Mouse (Mus musculus) embryonic facial prominence, embryonic 15.5 days (tissue): ENCODE data around the gene Slc45a3. TPM values are rescaled to one million over a fixed set of nuclear protein-coding genes. Genes with fewer than 3 reads are reported as not detected.

Experiments
- ATAC-seq: fragments of 200-750 bp; cut with Nextera tagmentation; 2 replicates; pipeline ENCODE4 v1.8.0; 2017; ENCODE audit warnings: low read depth, moderate TSS enrichment; ENCODE audit not compliant: insufficient number of reproducible peaks, low FRiP score, low TSS enrichment
- H3K27ac ChIP-seq: fragments of 300-500 bp; sonication (generic); replicated peaks from 2 replicates; pipeline ENCODE4 v1.5.1; 2015; ENCODE audit warnings: mild to moderate bottlenecking, inconsistent platforms
- H3K27me3 ChIP-seq: fragments of 300-500 bp; sonication (generic); 2 replicates; pipeline ENCODE4 v1.6.1; 2015; ENCODE audit warnings: inconsistent platforms
- H3K36me3 ChIP-seq: fragments of 300-500 bp; sonication (generic); 2 replicates; pipeline ENCODE4 v1.6.1; 2015; ENCODE audit warnings: mild to moderate bottlenecking, inconsistent platforms
- H3K4me1 ChIP-seq: fragments of 300-500 bp; sonication (generic); 2 replicates; pipeline ENCODE4 v1.6.1; 2015; ENCODE audit warnings: inconsistent platforms
- H3K4me2 ChIP-seq: fragments of 300-500 bp; sonication (generic); replicated peaks from 2 replicates; pipeline ENCODE4 v1.6.1; 2015; ENCODE audit warnings: mild to moderate bottlenecking, inconsistent platforms
- H3K4me3 ChIP-seq: fragments of 300-500 bp; sonication (generic); replicated peaks from 2 replicates; pipeline ENCODE4 v1.5.1; 2015; ENCODE audit warnings: mild to moderate bottlenecking, inconsistent platforms
- H3K9ac ChIP-seq: fragments of 300-500 bp; sonication (generic); 2 replicates; pipeline ENCODE4 v1.6.1; 2015; ENCODE audit warnings: inconsistent platforms
- H3K9me3 ChIP-seq: fragments of 300-500 bp; sonication (generic); replicated peaks from 2 replicates; pipeline ENCODE4 v1.6.1; 2016; ENCODE audit warnings: inconsistent platforms
- WGBS: fragments of 180-500 bp; shearing (Covaris S2); methylation state at CpG from one replicate; pipeline ENCODE4 v1.1.7; 2015; 5-methylcytosine and 5-hydroxymethylcytosine counted together
- polyA plus RNA-seq: library from polyadenylated mRNA; unstranded; fragments of >200 nt; fragmentation: Nextera tagmentation; extraction: Ambion mirVana; gene quantifications from 2 replicates; pipeline ENCODE4 v1.2.1, GENCODE M21; 2015

The Slc45a3 gene
- polyA plus RNA-seq, 1 experiment from 2014 or later: 13.3 TPM

DNA sequence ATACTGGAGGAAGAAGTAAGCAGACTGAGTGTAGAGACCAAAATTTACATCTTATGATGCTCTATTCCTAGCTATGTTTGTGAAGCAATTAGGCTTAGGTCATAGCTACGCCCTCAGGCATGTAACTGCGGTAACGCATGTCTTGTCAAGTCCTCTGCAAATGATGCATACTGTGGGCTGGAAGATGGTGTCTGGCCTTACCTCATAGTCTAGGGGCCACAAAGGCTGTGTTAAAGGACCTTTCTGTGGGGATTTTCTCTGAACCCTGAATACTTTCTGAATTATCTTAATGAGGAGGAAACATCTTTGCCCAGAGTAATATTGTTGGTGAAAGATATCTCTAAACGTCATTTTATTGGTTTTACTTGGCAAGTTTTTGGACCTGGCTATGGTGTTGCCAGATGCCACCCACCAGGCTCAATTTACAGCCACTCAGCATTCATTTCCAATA is 39.1 kb downstream of the Slc45a3 start:
- no peaks in the 10 kb centered on the region for H3K27me3 ChIP-seq
- H3K27ac ChIP-seq: 0 out of 2 replicates have a peak overlapping the region, but pooled peaks have one; percentile 7
- no peaks in the 10 kb centered on the region for H3K9me3 ChIP-seq
- no peak overlapping the region for H3K4me3 ChIP-seq
- H3K36me3 ChIP-seq: no peaks in the 10 kb centered on the region
- no peak overlapping the region for H3K4me2 ChIP-seq
- peaks cover 17% of the 10 kb centered on the region for H3K4me1 ChIP-seq
- ATAC-seq: no peak
- H3K9ac ChIP-seq: no peak overlapping the region
- WGBS: 55% methylated on average over 4 of the region's 4 CpGs

DNA sequence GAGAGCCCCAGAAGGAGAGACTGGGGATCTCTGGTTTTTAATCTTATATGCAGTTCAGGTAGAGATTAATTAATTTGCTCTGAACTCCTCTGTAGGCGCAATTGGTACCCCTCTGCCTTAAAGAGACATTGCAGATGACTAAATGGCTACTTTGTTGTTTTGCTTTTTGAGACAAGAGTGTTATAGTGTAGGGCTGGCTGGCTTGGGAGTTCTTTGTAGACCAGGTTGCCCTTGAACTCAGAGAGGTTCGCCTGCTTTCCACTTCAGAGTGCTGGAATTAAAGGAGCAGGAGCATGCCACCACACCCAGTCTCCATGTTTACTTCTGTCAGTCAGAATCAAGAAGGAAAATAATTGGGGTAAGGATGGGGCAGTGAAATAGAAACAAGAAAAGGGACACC is 40.3 kb downstream of the Slc45a3 start:
- Histone ChIP-seq H3K4me1 (peaks cover 18% of the 10 kb centered on the region), H3K27me3 (no peaks in the 10 kb centered on the region), H3K36me3 (no peaks in the 10 kb centered on the region), H3K9me3 (no peaks in the 10 kb centered on the region), H3K27ac (peak overlapping the region; percentile 68), H3K4me2 (no peak overlapping the region), H3K9ac (no peak overlapping the region), H3K4me3 (no peak overlapping the region)
- WGBS: 61% methylated on average over 2 of the region's 2 CpGs
- ATAC-seq: no peak

DNA sequence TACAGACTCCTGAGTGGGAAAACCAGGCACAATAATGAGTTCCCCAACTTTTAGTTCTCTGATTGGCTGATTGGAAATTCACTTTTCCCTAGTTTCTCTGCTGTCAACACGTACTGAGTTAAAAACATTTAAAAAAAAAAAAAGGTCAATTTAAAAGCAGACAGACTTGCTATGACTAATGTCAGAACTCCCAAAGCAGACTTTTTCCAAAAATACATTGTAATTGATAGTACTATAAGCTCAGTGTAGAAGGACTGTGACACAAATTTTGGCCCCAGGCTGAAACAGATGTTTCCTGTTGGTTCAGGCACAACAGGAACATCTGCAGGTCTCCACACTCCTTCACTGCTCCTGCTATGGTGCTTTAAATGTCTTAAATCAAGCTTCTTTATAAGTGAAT is 41.0 kb downstream of the Slc45a3 start:
- 11% methylated on average over 1 of the region's 1 CpGs for WGBS
- Histone ChIP-seq H3K36me3 (no peaks in the 10 kb centered on the region), H3K9me3 (no peaks in the 10 kb centered on the region), H3K27me3 (no peaks in the 10 kb centered on the region), H3K4me1 (peaks cover 19% of the 10 kb centered on the region), H3K9ac (no peak overlapping the region), H3K27ac (peak overlapping the region; percentile 68), H3K4me2 (no peak overlapping the region), H3K4me3 (no peak overlapping the region)
- peak; percentile 59; the same call in 1 of the 2 replicates for ATAC-seq

DNA sequence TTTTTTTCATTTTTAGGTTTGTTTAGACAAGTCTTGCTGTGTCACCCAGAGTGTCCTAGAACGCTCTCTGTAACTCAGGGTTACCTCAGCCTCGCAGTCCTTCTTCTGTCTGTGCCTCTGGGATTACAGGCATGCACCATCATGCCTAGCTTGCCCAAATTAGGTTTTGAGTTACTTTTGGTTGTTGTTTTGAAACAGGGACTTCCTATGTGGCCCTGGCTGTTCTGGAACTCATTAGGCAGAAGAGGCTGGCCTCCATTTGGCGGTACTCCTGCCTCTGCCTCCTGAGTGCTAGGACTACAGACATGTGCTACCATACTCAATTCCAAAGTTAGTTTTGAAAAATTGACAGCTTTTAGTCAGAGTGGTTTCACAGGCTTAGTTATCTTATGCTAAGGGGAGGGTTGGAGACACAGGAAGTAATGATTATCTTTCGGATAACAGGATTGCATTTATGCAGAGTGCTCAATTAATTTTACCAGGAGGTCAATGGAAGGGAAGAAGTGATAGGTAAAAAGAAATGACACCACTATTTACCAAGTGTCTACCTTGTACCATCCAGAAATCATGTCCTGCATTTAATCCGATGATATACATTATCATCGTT is 41.9 kb downstream of the Slc45a3 start:
- ATAC-seq: no peak
- 61% methylated on average over 6 of the region's 6 CpGs for WGBS
- H3K4me2 ChIP-seq: no peak overlapping the region

DNA sequence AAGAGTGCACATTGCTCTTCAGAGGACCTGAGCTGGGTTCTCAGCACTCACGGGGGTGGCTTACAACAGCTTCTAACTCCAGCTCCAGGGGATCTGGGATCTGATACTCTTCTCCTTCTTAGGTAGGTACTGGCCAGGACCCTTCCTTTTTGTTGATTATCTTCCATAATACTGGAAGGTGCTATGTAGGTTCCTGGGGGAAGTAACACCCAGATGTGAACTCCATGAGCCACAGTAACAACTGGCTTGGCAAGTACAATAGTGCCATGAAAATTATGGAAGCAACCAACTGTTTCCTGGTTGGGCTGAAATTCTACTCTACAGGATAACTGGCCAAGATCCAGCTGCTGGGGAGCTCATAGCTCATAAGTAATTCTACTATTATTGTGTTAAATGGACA is 42.7 kb downstream of the Slc45a3 start:
- Histone ChIP-seq H3K9ac (no peak overlapping the region), H3K27ac (no peak overlapping the region), H3K4me2 (no peak overlapping the region), H3K4me3 (no peak overlapping the region), H3K9me3 (no peaks in the 10 kb centered on the region), H3K4me1 (peaks cover 32% of the 10 kb centered on the region), H3K36me3 (no peaks in the 10 kb centered on the region), H3K27me3 (no peaks in the 10 kb centered on the region)
- no peak for ATAC-seq
- 86% methylated on average over 1 of the region's 1 CpGs for WGBS

More for the DNA sequence above, 41.9 kb downstream of the Slc45a3 start:
- Histone ChIP-seq H3K4me1 (peaks cover 26% of the 10 kb centered on the region), H3K9ac (no peak overlapping the region), H3K36me3 (no peaks in the 10 kb centered on the region), H3K4me3 (no peak overlapping the region), H3K27me3 (no peaks in the 10 kb centered on the region), H3K9me3 (no peaks in the 10 kb centered on the region), H3K27ac (peak overlapping the region; percentile 58)

- peaks cover 38% of the 10 kb centered on the region for H3K4me1 ChIP-seq
- H3K9me3 ChIP-seq: no peaks in the 10 kb centered on the region
- no peaks in the 10 kb centered on the region for H3K27me3 ChIP-seq
- H3K4me3 ChIP-seq: no peak overlapping the region
- no peak overlapping the region for H3K9ac ChIP-seq
- no peak overlapping the region for H3K4me2 ChIP-seq
- no peak for ATAC-seq
- H3K36me3 ChIP-seq: no peaks in the 10 kb centered on the region
- no peak overlapping the region for H3K27ac ChIP-seq
- WGBS: 78% methylated on average over 3 of the region's 3 CpGs
Observed at GRCm38 (mm10) chr1:132006046-132006445, 43.3 kb downstream of the Slc45a3 start.

- Histone ChIP-seq H3K4me1 (peaks cover 40% of the 10 kb centered on the region), H3K4me3 (peak overlapping the region; percentile 84), H3K4me2 (peak overlapping the region; percentile 62), H3K9ac (no peak overlapping the region), H3K27me3 (no peaks in the 10 kb centered on the region), H3K36me3 (no peaks in the 10 kb centered on the region), H3K9me3 (no peaks in the 10 kb centered on the region), H3K27ac (peak overlapping the region; percentile 100)
- ATAC-seq: no peak
- WGBS: 23% methylated on average over 5 of the region's 5 CpGs
Observed at GRCm38 (mm10) chr1:132006721-132007120, 44.0 kb downstream of the Slc45a3 start.

DNA sequence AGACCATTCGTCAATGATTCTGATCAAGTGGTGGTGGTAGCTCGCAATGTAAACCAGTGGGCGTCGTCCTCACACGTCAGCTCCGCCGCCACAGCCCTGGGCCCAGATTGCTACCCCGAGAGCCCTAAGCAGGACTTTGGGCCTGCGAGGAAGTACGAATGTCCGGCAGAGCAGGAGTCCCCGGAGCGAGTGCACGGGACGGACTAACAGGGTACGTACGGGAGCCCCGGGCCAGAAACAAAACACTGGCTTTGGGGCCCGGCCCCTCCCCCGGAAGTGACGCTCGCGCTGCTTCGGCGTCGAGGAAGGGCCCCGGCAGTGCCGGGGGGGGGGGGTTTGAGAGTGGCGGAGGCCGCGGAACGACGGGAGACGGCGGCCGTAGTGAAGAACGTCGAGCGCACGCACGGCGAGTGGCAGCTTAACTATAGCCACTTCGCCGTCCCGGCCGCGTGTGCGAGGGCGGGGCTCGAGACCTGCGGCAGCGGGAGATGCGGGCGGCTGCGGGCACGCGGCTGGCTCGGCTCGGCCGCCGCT is 44.6 kb downstream of the Slc45a3 start, which contains the start of gene Elk4:
Elk4 (plus strand) TSS at position 326 of the 534 bp plus-strand sequence.
- WGBS: under 1% methylated on average over 61 of the region's 61 CpGs

GRCm38 (mm10) chr1:132007828-132008827 is 45.4 kb downstream of the Slc45a3 start:
- Histone ChIP-seq H3K9ac (peak overlapping the region; percentile 96), H3K4me1 (peaks cover 38% of the 10 kb centered on the region), H3K27me3 (no peaks in the 10 kb centered on the region), H3K4me3 (peak overlapping the region; percentile 84), H3K36me3 (no peaks in the 10 kb centered on the region), H3K27ac (peak overlapping the region; percentile 100), H3K4me2 (peak overlapping the region; percentile 62), H3K9me3 (no peaks in the 10 kb centered on the region)
- ATAC-seq: peak; percentile 90
- under 1% methylated on average over 71 of the region's 72 CpGs for WGBS

More for the DNA sequence above, 44.6 kb downstream of the Slc45a3 start, which contains the start of gene Elk4:
- Histone ChIP-seq H3K27me3 (no peaks in the 10 kb centered on the region), H3K36me3 (no peaks in the 10 kb centered on the region), H3K4me1 (peaks cover 40% of the 10 kb centered on the region), H3K27ac (peak within 1 kb of the TSS; percentile 100), H3K4me2 (peak within 1 kb of the TSS; percentile 62), H3K9me3 (no peaks in the 10 kb centered on the region), H3K4me3 (peak within 1 kb of the TSS; percentile 84), H3K9ac (peak within 1 kb of the TSS; percentile 96)
- peak; percentile 88 for ATAC-seq

GRCm38 (mm10) chr1:132008881-132009644 is 46.3 kb downstream of the Slc45a3 start:
- Histone ChIP-seq H3K4me3 (peak overlapping the region; percentile 84), H3K4me2 (peak overlapping the region; percentile 62), H3K27me3 (no peaks in the 10 kb centered on the region), H3K27ac (peak overlapping the region; percentile 100), H3K9me3 (no peaks in the 10 kb centered on the region), H3K9ac (peak overlapping the region; percentile 96; the same call in 1 of the 2 replicates), H3K36me3 (no peaks in the 10 kb centered on the region), H3K4me1 (peaks cover 34% of the 10 kb centered on the region)
- no peak for ATAC-seq
- WGBS: 37% methylated on average over 8 of the region's 8 CpGs
